Mouse (Mus musculus) splenic B cell, adult 2 months (primary cell): ENCODE measurements around the gene Prkn.

Experiments used
- DNase-seq: peaks from one replicate; pipeline ENCODE4 v3.0.0-alpha.2; 2011; ENCODE audit warnings: low read depth, low spot score
- H3K27me3 ChIP-seq: 2 replicates; pipeline ENCODE4 v1.6.1; 2012; ENCODE audit warnings: mild to moderate bottlenecking, low read length, moderate library complexity, mixed read lengths; ENCODE audit not compliant: control insufficient read depth, poor library complexity, insufficient read depth, severe bottlenecking
- H3K36me3 ChIP-seq: 2 replicates; pipeline ENCODE4 v1.6.1; 2012; ENCODE audit warnings: mild to moderate bottlenecking, low read length, moderate library complexity, mixed read lengths; ENCODE audit not compliant: control insufficient read depth, poor library complexity, insufficient read depth, severe bottlenecking

Prkn gene

DNA sequence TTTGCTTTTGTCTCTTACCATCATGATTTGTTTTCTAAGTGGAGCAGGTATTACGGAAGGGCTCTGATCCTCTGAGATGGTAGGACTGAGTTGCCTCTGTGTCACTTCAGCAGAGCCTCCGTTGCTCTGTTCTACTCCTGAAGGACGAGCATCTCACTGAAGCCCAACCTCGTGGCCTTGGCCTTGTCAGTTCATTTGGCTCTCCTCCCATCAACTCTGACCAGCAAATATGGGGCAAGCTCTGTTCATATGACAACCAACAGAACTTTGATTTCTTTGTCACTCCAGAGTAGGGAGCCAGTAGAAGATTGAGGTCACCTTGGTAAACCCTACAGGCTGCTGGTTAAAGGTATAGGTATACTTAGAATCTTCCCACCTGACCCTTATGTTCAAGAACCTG, 745.3 kb downstream of the Prkn start:
- H3K27me3 ChIP-seq, result no peaks in the 10 kb centered on the region
- H3K36me3 ChIP-seq, result no peaks in the 10 kb centered on the region
- no peak for DNase-seq

DNA sequence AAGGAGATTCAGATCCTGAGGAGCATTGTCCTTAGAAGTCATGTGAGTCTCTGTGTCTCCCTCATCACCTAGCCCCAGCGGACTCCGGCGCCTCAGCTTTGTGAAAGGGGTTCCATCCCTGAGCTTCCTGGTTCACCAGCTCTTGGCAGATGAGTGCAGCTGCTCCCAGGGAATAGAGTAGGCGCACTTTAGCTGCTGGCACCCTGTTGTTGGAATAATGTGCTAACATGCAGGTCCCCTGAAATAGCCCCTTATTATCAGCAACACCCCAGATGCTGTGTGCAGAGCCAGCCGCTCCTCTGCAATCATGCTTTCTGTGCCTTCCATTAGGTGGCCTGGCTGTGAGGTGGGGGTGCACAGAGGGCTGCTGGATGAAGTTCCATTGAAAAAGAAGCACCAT, 767.7 kb downstream of the Prkn start:
- no peak for DNase-seq
- Histone ChIP-seq H3K36me3 (no peaks in the 10 kb centered on the region), H3K27me3 (no peaks in the 10 kb centered on the region)

DNA sequence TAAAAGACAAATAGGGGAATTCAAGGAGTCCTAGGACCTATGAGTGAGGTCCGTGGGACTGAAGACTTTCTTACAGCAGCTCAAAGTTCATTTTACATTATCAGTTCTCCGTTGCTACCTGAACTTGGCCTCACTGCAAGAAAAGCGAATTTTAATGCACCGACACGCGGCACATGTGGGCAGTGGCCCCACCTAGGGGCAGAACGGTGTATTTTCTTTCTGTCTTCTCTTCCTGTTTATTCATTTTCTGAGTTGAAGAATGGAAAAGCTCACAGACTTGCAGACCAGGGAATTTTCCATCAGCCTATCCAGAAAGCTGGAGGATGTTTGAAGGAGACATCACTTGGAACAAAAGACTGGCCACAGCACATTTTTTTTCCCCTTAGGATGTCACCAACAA, 771.3 kb downstream of the Prkn start:
- Histone ChIP-seq H3K36me3 (no peaks in the 10 kb centered on the region), H3K27me3 (no peaks in the 10 kb centered on the region)
- no peak for DNase-seq

DNA sequence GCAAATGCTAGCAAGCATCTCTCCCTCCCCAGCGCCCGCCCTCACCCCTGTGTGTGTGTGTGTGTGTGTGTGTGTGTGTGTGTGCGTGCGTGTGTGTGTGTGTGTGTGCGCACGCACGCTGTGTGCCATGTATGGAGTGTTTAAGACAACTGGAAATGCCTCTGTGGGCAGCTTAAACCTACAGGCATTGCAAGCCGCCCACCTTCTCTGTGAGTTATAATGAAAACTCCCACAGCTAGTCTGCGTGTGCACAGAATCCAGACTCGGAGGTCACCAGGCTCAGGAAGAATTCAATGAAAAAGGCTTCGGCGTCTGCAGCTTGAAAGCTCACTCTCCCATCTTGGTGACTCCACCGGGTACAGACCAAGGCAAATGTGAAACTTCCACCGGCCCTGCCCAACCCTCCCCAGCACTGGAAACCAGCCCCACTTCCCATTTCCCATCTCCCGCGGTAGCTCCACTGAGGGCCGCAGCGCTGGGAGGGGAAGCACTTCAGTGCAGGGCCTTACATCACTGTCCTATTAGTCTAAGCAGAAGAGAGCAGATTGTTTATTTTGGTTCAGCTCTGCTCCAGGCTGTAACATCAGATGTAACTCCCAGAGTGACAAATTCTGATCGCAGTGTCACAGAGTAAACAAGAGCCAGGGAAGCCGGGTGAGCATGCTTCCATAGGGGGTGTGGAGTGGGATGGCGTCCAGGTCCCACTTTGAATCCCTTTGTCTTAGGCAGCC, 772.8 kb downstream of the Prkn start:
- no peaks in the 10 kb centered on the region for H3K27me3 ChIP-seq
- no peak for DNase-seq
- no peaks in the 10 kb centered on the region for H3K36me3 ChIP-seq

DNA sequence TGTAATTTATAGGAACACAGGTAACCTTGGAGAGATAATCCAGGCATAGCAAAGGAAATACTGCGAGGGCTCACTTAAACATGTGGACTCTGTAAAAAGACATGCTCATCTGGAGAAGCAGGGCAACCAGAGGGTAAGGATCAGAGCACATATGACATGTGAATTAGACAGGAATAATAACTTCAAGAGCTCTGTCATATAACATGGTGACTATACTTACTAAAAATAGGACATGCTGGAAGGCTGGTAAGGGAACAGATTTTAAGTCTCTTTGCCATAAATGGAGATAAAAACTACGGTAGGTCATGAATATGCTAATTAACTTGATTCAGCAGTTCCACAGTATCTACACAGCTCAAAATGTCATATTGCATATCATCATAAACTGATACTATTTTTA, 777.4 kb downstream of the Prkn start:
- Histone ChIP-seq H3K36me3 (no peaks in the 10 kb centered on the region), H3K27me3 (no peaks in the 10 kb centered on the region)
- DNase-seq, result no peak

DNA sequence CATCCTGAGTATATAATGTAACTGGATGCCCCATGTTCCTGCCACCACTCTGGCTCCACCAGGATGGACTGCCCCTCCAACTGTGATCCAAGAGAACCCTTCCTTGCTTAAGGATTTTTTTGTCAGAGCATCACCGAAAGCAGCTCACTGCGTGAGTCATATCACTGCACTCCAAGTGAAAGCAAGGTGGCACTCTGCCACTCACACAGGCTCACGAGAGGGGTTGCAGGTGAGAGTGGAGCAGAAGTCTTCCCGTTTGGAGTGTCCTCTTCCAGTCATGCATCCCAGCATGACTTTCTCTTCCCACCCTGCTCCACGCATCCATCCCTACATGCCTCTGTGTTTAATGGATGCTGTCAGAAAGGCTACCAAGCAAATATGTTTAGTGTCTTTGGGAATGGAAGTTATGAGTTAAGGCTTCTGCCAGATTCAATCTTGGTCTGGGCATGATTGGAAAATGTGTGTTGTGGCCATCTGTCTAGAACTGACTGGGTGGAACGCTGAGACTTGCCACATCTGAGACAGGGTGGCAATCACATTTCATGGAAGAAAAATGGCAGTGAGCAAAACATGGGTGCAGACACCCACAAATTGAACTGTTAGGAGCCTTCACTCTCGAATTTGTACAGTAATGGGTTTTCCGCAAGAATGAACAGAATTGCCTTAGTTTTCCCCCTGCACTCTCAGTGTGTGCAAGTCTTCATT, 778.9 kb downstream of the Prkn start:
- DNase-seq, result no peak
- H3K27me3 ChIP-seq, result no peaks in the 10 kb centered on the region
- no peaks in the 10 kb centered on the region for H3K36me3 ChIP-seq

DNA sequence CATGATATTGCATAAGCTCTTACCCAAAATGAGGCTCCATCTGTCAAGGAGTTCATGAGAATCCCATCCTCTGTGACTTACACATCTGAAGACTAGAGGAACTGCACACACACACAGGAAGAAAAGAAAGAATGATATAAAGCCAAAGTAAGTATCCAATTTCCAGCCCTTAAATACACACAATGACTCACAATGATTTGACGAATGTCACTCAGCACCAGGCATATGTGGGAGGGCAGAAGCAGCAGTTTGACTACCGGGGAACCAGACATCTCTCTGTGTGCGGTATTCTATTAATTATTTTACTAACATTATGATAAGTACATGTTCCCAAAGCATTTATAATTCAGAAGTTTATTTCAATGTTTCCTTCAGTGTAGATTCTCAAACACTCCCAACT, 780.6 kb downstream of the Prkn start:
- no peak for DNase-seq
- no peaks in the 10 kb centered on the region for H3K36me3 ChIP-seq
- H3K27me3 ChIP-seq, result no peaks in the 10 kb centered on the region

DNA sequence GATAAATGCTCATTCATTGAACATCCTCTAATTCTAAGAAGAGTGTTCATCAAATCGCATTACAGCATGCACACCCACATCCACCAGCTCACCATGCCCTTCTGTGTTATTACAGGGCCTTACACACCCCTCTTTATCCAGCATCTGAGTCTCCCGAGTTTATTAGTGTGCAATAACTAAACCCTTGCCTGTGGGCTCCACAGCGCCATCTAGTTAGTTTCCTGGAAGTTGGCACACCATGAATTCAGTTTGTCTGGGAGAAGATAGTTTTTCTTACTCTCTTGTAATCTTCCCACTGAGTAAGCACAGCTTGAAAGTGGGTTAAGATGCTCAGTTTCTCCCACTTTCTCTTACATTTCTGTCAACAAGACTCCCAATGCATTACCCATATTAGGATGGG, 781.3 kb downstream of the Prkn start:
- DNase-seq, result no peak
- no peaks in the 10 kb centered on the region for H3K36me3 ChIP-seq
- H3K27me3 ChIP-seq, result no peaks in the 10 kb centered on the region

DNA sequence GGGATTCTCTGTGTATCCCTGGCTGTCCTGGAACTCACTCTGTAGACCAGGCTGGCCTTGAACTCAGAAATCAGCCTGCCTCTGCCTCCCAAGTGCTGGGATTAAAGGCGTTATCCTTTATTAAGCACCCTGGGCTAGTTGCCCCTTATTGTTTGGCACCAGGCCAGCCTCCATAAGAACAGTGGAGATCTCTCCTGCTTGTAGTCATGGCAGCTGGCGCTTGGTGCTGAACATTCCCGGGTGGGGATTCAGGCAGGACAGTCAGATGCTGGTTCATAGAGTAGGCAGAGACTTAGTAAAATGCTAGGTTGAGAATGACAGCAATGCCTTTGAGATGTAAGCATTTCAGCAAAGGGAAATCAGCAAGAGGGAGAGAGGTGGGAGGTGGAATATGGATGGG, 786.1 kb downstream of the Prkn start:
- H3K27me3 ChIP-seq, result no peaks in the 10 kb centered on the region
- no peak for DNase-seq

DNA sequence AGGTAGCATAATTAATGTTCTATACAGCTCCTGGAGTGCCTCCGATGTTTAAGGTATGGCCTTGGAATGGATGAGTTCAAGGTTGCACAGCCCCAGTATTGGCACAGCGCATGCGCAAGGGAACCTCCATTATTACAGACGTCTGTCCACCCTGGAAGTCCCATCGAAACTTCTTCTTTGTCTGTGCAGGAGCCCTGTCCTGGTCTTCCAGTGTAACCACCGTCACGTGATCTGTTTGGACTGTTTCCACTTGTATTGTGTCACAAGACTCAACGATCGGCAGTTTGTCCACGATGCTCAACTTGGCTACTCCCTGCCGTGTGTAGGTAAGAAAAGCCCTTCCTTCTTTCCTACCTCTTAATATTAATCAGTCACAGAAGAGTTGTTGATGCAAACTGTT, 794.9 kb downstream of the Prkn start:
- Histone ChIP-seq H3K36me3 (no peaks in the 10 kb centered on the region), H3K27me3 (no peaks in the 10 kb centered on the region)
- DNase-seq, result no peak

More for the DNA sequence above, 786.1 kb downstream of the Prkn start:
- H3K36me3 ChIP-seq, result no peaks in the 10 kb centered on the region

DNA sequence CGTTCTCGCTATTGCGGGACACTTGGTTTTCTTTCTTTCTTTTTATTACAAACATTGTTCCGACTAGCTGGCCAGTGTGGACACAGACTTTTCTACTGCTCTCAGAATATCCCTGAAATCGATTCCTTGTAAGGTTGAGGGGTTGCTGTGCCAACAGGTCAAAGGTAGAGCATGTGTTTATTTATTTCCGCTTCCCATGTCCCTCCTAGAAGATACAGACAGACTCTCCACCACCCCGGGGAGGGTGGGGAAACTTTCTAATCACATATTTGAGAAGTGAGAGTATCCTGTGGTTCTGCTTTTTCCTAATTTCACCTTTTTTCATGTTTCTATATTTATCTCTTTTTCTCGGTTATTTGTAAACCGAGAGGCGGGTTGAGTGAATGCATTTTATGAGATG, 797.5 kb downstream of the Prkn start:
- Histone ChIP-seq H3K36me3 (no peaks in the 10 kb centered on the region), H3K27me3 (no peaks in the 10 kb centered on the region)
- no peak for DNase-seq

DNA sequence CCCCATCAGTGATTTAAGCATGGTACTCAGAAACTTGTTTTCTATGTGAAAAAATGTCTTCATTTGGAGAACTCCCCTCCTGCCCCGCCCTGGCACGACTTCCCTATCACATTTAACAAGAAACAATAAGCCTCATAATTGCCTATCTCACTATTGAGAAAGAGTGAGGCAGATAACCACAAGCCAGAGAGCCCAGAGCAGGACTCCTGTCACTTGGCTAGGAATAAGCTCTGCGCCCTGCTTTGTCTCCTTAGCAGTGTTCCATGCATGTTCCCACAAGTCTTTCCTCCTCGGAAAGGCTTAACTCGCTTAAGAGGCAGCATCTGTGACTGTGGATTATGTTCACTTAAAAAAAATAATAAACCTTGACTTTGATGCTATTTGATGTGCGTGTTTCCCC, 798.3 kb downstream of the Prkn start:
- DNase-seq, result no peak

DNA sequence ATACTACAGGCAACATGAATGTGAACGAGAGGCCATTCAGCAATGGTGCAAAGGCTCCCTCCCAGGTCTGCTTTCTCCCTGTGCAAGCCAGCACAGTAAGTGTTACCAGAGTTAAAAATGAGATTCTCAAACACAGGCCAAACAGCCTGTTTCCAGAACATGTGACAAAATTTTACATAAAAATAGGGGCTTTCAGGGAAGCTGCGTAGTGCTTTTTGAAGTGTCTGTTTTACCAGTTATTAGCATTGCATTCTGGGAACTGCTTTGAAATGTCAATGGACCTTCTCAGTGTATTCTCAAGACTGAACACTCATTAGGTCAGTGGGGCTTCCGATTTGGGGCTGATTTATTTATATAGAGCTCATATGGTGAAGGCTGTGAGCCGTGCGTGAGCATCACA, 799.6 kb downstream of the Prkn start:
- DNase-seq, result no peak
- no peaks in the 10 kb centered on the region for H3K36me3 ChIP-seq

More for the DNA sequence above, 798.3 kb downstream of the Prkn start:
- Histone ChIP-seq H3K27me3 (no peaks in the 10 kb centered on the region), H3K36me3 (no peaks in the 10 kb centered on the region)

DNA sequence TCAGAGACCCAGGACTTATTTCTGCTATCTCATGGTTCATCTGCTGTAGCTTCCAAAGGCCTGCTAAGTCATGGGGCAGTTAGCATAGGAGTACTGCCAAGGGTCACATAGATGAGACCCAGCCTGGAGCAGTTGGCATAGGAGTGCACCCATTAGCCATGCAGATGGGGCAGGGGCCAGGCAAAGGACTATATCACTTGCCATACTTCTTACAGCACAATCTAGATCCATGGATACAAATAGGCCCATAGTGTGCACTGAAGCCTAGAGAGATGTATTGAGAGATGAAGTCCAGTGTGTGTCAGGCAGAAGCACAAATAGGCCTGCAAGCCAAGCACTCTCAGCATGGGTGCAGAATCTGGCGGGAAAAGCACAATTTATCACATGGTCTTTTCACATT, 802.1 kb downstream of the Prkn start:
- H3K36me3 ChIP-seq, result no peaks in the 10 kb centered on the region
- DNase-seq, result no peak
- no peaks in the 10 kb centered on the region for H3K27me3 ChIP-seq

More for the DNA sequence above, 799.6 kb downstream of the Prkn start:
- no peaks in the 10 kb centered on the region for H3K27me3 ChIP-seq

DNA sequence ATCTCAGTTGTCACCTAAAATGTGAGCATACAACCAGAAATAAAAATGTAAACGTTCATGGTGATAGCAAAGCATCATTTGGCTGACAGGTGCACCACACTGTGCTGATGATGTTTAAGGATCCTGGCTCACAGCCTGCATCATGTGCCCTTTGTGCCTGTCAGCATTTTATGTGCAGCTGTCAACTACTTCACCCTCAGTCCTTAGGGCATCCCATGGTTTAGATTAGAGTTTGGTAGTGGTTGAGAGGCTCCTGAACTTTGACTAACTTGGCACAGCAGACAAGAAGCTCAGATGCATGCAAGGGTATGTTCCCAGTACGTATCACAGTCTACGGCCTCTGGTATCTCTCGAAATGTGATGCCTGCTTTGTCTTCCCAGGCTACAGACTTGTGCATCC, 803.8 kb downstream of the Prkn start:
- H3K27me3 ChIP-seq, result no peaks in the 10 kb centered on the region
- H3K36me3 ChIP-seq, result no peaks in the 10 kb centered on the region
- no peak for DNase-seq
